Mouse (Mus musculus) neural tube, embryonic 11.5 days (tissue): ENCODE measurements around the gene Tax1bp1. TPM values are rescaled to one million over a fixed set of nuclear protein-coding genes. Genes with fewer than 3 reads are reported as not detected.

ENCODE experiments used
- ATAC-seq: fragments of 200-750 bp; cut with Nextera tagmentation; 2 replicates; pipeline ENCODE4 v1.8.0; 2017; ENCODE audit warnings: moderate number of reproducible peaks, mild to moderate bottlenecking, moderate TSS enrichment, moderate library complexity; ENCODE audit not compliant: insufficient read depth, low FRiP score, low TSS enrichment
- DNase-seq: peaks from one replicate; pipeline ENCODE4 v3.0.0-alpha.2; 2015; ENCODE audit warnings: low spot score
- H3K27ac ChIP-seq: fragments of 300-500 bp; sonication (generic); 2 replicates; pipeline ENCODE4 v1.5.1; 2014; ENCODE audit warnings: low read depth, mild to moderate bottlenecking, low read length
- H3K27me3 ChIP-seq: fragments of 300-500 bp; sonication (generic); 2 replicates; pipeline ENCODE4 v1.6.1; 2014; ENCODE audit warnings: mild to moderate bottlenecking, low read length, mixed read lengths; ENCODE audit not compliant: control insufficient read depth, insufficient read depth
- H3K36me3 ChIP-seq: fragments of 300-500 bp; sonication (generic); 2 replicates; pipeline ENCODE4 v1.6.1; 2014; ENCODE audit warnings: mild to moderate bottlenecking, low read length, moderate library complexity, mixed read lengths; ENCODE audit not compliant: control insufficient read depth, insufficient read depth
- H3K4me1 ChIP-seq: fragments of 300-500 bp; sonication (generic); 2 replicates; pipeline ENCODE4 v1.6.1; 2014; ENCODE audit warnings: low read length, mixed read lengths; ENCODE audit not compliant: control insufficient read depth, insufficient read depth
- H3K4me2 ChIP-seq: fragments of 300-500 bp; sonication (generic); 2 replicates; pipeline ENCODE4 v1.6.1; 2014; ENCODE audit warnings: low read depth, mild to moderate bottlenecking, moderate library complexity
- H3K4me3 ChIP-seq: fragments of 300-500 bp; sonication (generic); 2 replicates; pipeline ENCODE4 v1.5.1; 2014; ENCODE audit warnings: low read depth, low read length
- H3K9ac ChIP-seq: fragments of 300-500 bp; sonication (generic); 2 replicates; pipeline ENCODE4 v1.6.1; 2014; ENCODE audit warnings: mild to moderate bottlenecking, low read length
- H3K9me3 ChIP-seq: fragments of 300-500 bp; sonication (generic); 2 replicates; pipeline ENCODE4 v1.6.1; 2016; ENCODE audit warnings: low read length; ENCODE audit not compliant: control insufficient read depth
- WGBS: fragments of 180-500 bp; shearing (Covaris S2); extraction: QIAGEN DNeasy Blood & Tissue Kit; methylation state at CpG from one replicate; pipeline ENCODE4 v1.1.7; 2014; 5-methylcytosine and 5-hydroxymethylcytosine counted together
- polyA plus RNA-seq: library from polyadenylated mRNA; unstranded; fragments of >200 nt; fragmentation: Nextera tagmentation; extraction: Ambion mirVana; gene quantifications from 2 replicates; pipeline ENCODE4 v1.2.1, GENCODE M21; 2014

Tax1bp1 gene
- polyA plus RNA-seq, 1 experiment from 2014 or later, result 138 TPM

DNA sequence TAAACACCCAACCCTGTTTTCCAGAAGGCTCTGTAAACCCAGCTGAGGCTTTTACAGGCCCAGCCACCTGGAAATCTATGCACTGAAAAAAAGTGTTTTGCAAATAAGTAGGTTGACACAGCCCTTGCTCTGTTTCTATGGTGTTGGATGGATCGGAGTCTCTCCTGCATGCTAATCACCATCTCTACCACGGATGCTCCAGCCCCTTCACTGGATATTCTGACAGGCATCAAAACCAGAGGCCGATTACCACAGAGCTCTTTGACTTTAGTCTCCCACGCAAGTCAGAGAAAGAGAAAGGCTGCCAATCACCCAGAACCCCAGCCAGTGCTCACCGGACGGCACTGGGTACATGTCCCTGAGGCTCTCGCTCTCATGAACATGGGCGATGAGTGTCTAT is 63.5 kb downstream of the Tax1bp1 start:
- DNase-seq, result no peak
- H3K4me3 ChIP-seq, result no peak overlapping the region
- H3K9me3 ChIP-seq, result no peaks in the 10 kb centered on the region
- H3K9ac ChIP-seq, result no peak overlapping the region
- ATAC-seq, result no peak
- no peak overlapping the region for H3K27ac ChIP-seq
- H3K36me3 ChIP-seq, result no peaks in the 10 kb centered on the region
- H3K4me2 ChIP-seq, result no peak overlapping the region
- WGBS, result 91% methylated on average over 8 of the region's 8 CpGs
- no peaks in the 10 kb centered on the region for H3K27me3 ChIP-seq
- no peaks in the 10 kb centered on the region for H3K4me1 ChIP-seq

DNA sequence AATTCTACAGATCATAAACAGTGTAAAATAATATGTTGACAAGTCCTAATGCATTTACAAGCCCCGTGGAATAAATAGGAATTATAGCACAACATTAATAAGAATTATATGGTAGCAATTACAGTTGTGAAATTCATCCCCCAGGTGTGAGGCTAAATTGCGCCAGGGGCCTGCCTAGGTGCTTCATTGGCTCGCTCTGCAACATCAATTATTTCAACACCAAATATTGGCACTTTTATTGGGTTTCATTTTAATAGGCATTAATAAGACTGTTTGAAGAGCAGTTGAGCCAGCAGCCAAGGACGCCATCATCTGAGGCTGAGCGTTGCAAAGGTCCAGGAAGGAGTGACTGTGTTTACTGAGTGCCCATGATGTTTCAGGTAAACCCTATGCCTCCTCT is 65.0 kb downstream of the Tax1bp1 start:
- Histone ChIP-seq H3K9ac (no peak overlapping the region), H3K4me2 (no peak overlapping the region), H3K27me3 (no peaks in the 10 kb centered on the region), H3K36me3 (no peaks in the 10 kb centered on the region), H3K9me3 (no peaks in the 10 kb centered on the region), H3K27ac (no peak overlapping the region), H3K4me3 (no peak overlapping the region), H3K4me1 (no peaks in the 10 kb centered on the region)
- no peak for ATAC-seq
- DNase-seq, result no peak
- WGBS, result 84% methylated on average over 5 of the region's 5 CpGs

DNA sequence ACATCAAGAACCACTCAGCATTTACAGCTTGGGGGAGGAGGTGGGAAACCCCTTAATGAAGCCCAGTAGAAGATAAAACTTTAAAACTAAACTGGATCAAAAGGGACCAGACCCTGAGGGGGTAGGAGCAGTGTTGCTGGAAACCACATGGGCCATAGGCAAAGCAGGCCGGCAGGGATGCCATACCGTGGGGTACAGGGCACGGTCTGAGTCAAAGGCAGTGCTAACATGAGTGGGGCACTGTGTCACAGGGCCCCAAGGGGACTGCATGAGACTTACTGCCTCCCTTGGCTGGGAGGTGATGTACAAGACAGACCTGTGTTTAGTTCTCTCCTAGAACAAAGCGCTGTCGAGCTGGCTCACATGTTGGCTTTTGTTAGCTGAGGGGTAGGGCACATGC is 66.0 kb downstream of the Tax1bp1 start:
- Histone ChIP-seq H3K4me2 (no peak overlapping the region), H3K9me3 (no peaks in the 10 kb centered on the region), H3K27me3 (no peaks in the 10 kb centered on the region), H3K27ac (no peak overlapping the region), H3K36me3 (no peaks in the 10 kb centered on the region), H3K4me1 (no peaks in the 10 kb centered on the region), H3K9ac (no peak overlapping the region), H3K4me3 (no peak overlapping the region)
- 84% methylated on average over 5 of the region's 5 CpGs for WGBS
- DNase-seq, result no peak
- ATAC-seq, result no peak

DNA sequence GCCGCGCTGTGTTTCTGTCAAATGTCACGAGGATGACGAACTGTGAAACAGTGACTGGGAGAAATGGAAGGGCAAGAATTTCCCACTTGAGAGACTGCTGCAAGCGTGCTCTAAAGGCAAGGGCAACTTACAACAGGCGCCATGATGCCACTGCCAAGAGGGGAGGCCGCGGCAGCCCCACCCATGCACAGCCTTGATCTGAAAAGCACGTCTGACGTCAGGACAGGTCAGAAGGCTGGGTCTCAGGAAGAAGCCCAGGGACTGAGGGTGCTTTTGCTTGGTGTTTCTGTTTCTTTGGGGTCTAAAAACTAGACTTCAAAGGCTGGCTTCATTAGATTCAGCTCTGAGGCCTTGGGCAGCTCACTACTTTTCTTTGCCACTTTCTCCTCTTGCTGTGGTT is 76.8 kb downstream of the Tax1bp1 start:
- H3K9ac ChIP-seq, result no peak overlapping the region
- DNase-seq (no peak), ATAC-seq (no peak)
- H3K36me3 ChIP-seq, result no peaks in the 10 kb centered on the region
- H3K4me2 ChIP-seq, result no peak overlapping the region
- no peak overlapping the region for H3K4me3 ChIP-seq
- no peak overlapping the region for H3K27ac ChIP-seq
- no peaks in the 10 kb centered on the region for H3K9me3 ChIP-seq
- no peaks in the 10 kb centered on the region for H3K27me3 ChIP-seq
- H3K4me1 ChIP-seq, result peaks cover 4% of the 10 kb centered on the region; the same call in 1 of the 2 replicates
- 76% methylated on average over 10 of the region's 10 CpGs for WGBS

DNA sequence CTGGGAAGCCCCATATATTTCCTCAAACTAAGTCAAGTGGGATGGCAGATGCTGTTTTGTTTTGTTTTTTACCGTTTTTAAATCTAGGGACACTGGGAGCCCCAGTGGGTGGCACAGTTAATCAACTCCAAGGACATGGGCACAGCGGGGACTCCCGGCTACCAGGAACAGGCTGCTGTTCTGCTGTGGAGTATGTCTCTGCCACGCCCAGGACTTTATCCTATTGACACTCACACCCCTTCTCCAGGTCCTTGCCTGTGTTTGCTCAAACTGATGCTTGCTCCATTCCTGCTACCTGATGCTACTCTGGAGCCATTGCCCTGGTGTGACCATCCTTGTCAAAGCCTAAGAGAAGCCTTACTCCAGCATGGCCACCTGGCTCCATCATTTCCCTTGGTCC is 77.3 kb downstream of the Tax1bp1 start:
- Histone ChIP-seq H3K4me3 (no peak overlapping the region), H3K9me3 (no peaks in the 10 kb centered on the region), H3K27me3 (no peaks in the 10 kb centered on the region), H3K36me3 (no peaks in the 10 kb centered on the region), H3K9ac (no peak overlapping the region), H3K4me2 (no peak overlapping the region), H3K4me1 (peaks cover 8% of the 10 kb centered on the region; the same call in 1 of the 2 replicates), H3K27ac (no peak overlapping the region)
- WGBS, result 69% methylated on average over 4 of the region's 4 CpGs
- ATAC-seq, result no peak
- no peak for DNase-seq

DNA sequence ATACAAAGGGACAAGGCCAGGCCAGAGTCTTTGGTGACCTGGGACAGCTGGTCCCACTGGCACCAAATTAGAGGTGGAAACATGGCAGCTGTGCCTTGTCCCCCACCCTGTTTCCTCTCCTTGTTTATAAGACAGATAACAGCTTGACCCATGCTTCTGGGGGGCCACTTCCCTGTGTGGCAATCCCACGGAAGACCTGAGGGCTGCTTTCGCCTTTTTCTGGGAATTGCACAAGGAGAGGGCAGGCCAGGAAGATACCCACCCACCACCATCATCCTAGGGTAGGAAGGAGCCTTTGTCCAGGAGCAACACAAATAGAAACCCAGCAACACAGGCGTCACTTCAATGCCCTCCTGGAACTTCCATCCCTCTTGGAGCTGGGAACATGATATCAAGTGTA is 78.9 kb downstream of the Tax1bp1 start:
- H3K9me3 ChIP-seq, result no peaks in the 10 kb centered on the region
- no peaks in the 10 kb centered on the region for H3K27me3 ChIP-seq
- H3K36me3 ChIP-seq, result no peaks in the 10 kb centered on the region
- H3K27ac ChIP-seq, result no peak overlapping the region
- H3K4me1 ChIP-seq, result peaks cover 13% of the 10 kb centered on the region; the same call in 1 of the 2 replicates
- no peak overlapping the region for H3K4me3 ChIP-seq
- ATAC-seq, result no peak
- DNase-seq, result no peak
- H3K4me2 ChIP-seq, result no peak overlapping the region
- 79% methylated on average over 3 of the region's 3 CpGs for WGBS
- no peak overlapping the region for H3K9ac ChIP-seq

DNA sequence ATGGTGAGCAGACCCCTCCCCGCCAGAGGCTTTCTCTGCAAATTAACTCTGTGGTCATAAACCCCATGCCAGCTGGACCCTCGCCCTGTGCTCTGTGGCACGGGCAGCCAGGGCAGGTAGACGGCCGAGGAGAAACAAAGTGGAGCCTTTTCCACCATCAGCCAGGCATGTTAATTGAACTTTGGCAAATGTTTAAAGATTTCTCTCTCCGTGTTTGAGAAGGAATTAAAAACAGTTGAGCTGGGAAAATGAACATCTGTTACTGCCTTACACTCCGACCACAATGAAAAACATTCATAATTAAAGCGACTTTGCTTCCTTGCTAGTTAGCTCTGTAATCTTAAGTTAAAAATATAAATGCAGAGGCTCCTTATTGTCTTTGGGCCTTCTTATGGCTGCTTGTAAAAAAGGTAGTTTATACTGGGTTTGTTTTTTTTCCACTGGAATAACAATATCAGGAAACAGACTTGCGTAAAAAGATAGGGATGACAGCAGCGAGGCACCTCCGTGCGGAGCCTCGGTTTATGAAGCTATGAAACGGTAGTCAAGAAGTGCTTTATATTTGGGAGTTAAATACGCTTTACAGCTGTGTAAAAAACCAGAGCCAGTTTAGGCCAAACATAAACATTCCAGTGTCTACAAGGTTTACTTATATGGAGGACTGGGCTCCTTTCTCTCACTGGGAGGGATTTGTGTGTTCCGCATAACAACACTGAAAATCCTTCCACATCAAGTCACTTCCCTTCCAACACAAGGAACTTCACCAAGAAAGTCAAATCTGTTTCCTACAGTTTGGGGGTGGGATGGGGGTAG is 81.7 kb downstream of the Tax1bp1 start:
- Histone ChIP-seq H3K9ac (no peak overlapping the region), H3K4me2 (no peak overlapping the region), H3K27me3 (no peaks in the 10 kb centered on the region), H3K27ac (no peak overlapping the region), H3K4me3 (no peak overlapping the region), H3K4me1 (peaks cover 13% of the 10 kb centered on the region; the same call in 1 of the 2 replicates), H3K36me3 (no peaks in the 10 kb centered on the region), H3K9me3 (no peaks in the 10 kb centered on the region)
- ATAC-seq, result no peak
- no peak for DNase-seq
- WGBS, result 66% methylated on average over 16 of the region's 16 CpGs

DNA sequence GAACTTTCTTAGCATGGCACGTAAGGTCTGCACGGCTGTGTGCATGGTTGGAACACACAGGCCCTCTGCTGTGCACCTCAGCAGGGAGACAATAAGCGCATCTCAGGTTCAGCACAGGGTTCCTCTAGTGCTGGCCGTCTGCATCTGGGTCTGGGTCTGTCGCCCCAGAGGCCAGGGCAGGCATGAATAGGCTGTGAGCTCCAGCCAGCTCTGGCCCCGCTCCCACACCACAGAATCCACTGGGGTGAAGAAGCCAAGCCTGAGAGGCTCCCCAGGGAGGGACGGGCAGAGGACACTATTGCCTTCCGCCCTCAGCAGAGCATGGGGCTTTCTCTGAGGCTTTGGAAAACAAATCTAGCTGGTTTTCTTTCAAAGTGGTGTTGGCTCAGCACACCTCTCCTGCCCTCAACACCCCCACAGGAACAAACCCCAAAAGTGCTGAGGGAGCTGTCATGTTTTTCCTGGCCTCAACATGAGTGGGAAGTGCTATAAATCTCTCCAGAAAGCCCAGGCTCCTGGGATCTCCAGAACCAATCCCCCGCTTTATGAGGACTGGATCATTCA is 82.6 kb downstream of the Tax1bp1 start:
- no peak for DNase-seq
- H3K27ac ChIP-seq, result no peak overlapping the region
- WGBS, result 58% methylated on average over 9 of the region's 9 CpGs
- no peaks in the 10 kb centered on the region for H3K9me3 ChIP-seq
- ATAC-seq, result no peak
- H3K9ac ChIP-seq, result no peak overlapping the region
- peaks cover 13% of the 10 kb centered on the region; the same call in 1 of the 2 replicates for H3K4me1 ChIP-seq
- no peak overlapping the region for H3K4me3 ChIP-seq
- H3K27me3 ChIP-seq, result no peaks in the 10 kb centered on the region
- H3K36me3 ChIP-seq, result no peaks in the 10 kb centered on the region
- H3K4me2 ChIP-seq, result no peak overlapping the region

DNA sequence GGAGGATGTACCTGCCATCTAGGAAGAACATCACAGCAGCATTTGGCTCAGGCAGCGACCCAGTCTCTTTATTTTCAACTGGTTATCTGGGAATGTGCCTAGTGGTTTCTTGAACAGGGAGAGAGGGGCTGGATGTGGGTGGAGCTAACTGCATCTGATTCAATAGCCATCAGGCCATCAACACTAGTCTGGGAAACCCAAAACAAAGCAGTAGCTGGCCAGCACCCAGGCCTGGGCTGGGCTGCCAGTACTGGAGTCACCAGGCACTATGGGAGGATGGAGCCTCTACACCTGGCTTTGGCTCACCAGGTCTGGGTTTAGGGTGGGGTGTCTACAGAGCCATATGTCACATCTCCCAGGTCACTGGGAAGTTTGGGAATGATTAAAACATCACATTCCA is 83.2 kb downstream of the Tax1bp1 start:
- no peak for DNase-seq
- WGBS, result 95% methylated on average over 1 of the region's 1 CpGs

More for the DNA sequence above, 83.2 kb downstream of the Tax1bp1 start:
- Histone ChIP-seq H3K9ac (no peak overlapping the region), H3K4me3 (no peak overlapping the region), H3K4me1 (peaks cover 13% of the 10 kb centered on the region; the same call in 1 of the 2 replicates), H3K36me3 (no peaks in the 10 kb centered on the region), H3K9me3 (no peaks in the 10 kb centered on the region), H3K27ac (no peak overlapping the region), H3K27me3 (no peaks in the 10 kb centered on the region), H3K4me2 (no peak overlapping the region)
- no peak for ATAC-seq
